Mouse (Mus musculus) thymus, postnatal 10 days (tissue): ENCODE results near the gene Reep6.
A peak's percentile ranks its signal among the peaks of the same experiment; 100 is the strongest.
"Not testable (repeated sequence)": the region's sequence is repeated elsewhere in the genome, so short reads cannot be mapped to it uniquely, and the experiment has no call there.

Source experiments
- DNase-seq, 2 experiments: peaks; one replicate each; pipeline ENCODE4 v3.0.0; 2021; ENCODE audit warnings: low spot score in 2 of 2

Gene Reep6

DNA sequence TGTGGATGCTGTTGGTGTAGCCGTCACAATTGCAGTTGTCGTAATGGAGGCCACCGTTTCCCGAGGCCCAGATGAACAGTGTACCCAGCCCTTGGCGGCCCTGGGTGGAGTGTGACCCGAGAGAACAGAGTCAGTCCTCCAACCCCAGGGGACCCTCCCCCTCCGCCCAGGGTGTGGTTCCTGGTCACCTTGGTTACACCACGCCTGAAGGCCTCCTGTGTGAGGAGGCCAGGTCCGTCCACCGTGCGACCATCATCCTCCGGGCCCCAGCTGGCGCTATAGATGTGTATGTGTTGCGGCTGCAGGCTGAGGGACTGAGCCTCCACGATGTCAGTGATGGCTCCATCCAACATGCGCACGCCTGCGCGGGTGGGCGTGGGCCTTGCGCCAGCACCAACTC lies 4.7 kb upstream of the Reep6 start:
- no peak for DNase-seq

DNA sequence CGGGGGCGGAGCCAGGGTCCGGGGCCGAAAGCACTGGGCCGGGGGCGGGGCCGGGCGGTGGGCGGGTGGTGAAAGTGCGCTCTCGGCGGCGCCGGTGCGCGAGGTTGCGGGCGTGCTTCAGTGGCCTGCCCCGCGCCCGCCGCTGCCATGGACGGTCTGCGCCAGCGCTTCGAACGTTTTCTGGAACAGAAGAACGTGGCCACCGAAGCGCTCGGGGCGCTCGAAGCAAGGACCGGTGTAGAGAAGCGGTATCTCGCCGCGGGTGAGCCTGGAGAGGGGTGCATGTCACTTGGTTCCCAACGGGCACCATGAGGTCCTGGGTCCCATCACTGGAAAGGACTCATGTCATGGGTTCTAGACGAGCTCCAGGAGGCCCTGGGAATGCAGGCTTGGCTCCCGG lies 331 bp downstream of the Reep6 start:
- no peak for DNase-seq

DNA sequence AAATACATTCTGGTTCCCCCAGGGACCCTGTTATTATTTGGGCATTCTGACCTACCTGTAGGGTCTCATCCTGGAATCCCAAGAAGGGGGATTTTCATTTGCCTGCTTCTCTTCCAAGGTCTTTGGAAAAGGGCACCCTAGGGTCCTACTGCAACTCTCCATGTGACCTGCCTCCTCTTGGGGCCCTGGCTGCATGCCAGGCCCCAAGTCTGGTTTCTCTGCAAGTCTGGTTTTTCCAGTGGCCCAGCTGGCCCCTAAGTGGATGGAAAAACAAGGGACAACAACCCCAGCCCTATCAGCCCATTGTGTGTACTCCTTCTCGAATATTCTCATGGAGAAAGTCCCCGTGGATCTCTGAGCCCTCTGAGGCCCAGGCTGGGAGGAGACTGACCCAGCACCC lies 1.1 kb downstream of the Reep6 start:
- no peak for DNase-seq

DNA sequence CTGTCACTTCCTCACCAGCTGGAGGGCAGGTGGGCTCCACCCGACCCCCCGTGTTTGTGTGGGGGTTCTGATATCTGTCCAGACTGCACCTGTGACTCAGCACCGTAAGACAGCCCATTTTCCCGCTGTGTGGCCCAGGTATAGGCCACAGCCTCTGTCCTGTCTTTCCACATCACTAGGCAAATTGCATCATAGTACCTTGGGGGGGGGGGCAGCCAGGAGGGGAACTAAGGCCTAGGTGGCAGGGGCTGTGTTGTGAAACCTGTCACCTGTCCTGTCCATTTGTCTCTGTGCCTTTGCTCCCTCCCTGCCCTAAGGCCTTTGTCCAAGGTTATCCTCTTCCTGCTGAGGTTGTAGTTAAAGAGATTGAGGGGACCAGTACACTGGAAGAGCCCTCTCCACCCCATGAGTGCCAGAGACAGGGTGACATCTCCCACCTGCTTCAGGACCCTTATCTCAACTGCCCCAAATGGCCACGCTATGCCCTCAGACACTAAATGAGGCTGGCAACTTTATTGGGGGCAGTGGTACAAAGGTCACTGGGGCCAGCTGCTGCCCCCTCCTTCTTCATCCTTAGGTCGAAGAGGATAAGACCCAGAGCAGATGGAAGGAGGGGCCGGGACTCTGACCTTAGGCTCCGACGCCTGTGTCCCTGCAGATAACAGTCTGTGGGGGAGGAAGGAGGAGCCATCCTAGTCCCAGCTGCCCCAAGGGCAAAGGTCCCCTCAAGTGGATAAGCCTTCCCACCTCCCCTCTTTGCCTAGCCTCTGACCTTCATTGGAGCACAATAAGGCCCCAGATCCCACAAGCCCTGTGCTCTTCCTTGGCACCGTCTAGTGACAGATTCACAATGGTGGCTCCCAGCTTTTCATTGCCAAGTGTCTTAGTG lies 2.1 kb downstream of the Reep6 start:
- DNase-seq = no peak

DNA sequence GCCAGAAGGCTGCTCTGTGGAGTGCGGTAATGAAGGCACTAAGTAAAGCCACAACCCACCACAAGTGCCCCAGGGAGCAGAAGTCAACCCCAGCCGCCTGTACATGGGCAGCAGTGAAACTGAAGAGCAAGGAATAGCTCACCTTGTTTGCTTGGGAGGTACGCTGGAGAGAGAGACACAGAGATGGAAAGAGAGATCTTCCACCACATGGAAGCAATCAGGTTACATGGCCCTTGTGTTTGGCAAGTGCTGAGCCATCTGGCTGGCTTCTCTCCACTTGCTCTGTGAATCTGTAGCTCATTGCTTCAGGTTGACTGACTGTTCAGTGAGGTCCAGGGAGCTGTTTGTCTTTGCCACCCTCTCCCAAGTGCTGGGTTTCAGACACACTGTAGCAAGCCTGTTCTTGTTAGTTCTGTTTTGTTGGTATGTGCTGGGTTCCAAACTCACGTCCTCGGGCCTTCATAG lies 2.8 kb downstream of the Reep6 start:
- DNase-seq = no peak

DNA sequence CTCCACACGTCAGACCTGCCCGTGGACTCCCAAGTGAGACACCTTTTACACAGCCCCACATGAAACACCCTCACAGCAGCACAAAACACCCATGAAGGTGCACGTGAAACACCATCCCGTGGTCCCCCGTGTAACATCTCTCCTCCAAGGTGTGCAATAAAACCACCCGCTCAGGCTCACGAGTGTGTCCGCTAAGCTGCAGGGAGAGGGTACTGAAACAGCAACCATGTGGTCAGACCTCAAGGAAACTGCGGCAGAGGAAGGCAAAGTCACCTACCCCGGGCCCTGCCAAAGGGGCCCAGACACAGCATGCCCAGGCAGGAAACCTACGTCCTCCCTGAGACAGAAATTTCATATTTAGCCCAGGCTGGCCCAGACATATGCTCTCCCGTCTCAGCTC lies 6.5 kb downstream of the Reep6 start:
- no peak for DNase-seq

DNA sequence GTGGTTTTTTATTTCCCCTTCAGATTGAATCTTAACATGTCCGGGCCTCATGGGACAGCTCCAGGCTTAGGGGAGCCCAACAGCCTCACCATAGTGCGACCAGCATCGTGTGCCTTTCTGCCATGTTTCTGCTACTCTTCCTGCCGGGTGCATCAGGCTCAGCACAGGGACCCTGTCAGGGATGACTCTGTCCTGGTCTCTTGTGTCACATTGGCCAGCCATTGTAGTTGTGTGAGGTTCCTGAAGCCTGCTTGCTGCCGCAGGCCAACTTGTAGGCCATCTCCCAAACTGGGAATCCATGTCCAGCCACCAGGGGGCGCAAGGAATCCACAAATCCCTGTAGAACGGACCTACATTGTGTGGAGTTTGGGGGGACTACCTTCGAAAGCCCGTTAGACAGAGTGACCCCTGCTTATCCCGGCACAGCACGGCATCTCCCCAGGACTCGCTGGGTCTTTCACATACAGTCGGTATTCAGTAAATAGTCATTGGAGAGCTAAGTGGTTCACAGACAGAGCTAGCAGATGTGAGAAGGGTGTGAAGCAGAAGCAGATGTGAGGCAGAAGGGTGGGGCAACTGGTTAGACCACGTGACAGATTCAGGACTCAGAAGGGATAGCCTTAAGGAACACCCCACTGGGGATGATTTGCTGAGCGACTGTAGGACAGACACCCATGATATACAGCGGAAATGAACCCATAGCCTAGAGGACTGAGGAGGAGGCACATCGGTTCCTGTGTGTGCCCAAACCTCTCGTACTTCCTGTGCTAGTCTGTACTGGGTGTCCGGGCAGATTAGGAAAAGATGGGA lies 10.4 kb downstream of the Reep6 start:
- DNase-seq = peak; percentile 59 to 85

DNA sequence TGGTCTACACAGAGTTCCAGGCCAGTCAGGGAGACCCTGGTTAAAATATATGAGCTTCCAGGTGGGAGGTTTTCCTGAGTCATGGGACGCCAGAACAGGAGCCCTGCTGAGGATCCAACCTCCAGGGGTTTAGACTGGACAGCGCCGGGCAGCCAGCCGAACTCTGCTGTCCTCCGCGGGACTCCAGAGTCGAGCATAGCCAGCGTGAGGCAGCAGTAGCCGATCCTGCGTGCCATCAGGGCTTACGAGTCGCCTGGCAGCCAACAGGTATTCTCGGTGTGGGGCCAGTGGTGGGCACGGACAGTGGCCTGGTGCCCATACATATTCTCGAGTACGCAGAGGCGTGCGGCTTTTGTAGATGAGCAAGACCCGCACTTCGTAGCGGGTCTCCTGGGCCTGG lies 11.3 kb downstream of the Reep6 start:
- no peak for DNase-seq

DNA sequence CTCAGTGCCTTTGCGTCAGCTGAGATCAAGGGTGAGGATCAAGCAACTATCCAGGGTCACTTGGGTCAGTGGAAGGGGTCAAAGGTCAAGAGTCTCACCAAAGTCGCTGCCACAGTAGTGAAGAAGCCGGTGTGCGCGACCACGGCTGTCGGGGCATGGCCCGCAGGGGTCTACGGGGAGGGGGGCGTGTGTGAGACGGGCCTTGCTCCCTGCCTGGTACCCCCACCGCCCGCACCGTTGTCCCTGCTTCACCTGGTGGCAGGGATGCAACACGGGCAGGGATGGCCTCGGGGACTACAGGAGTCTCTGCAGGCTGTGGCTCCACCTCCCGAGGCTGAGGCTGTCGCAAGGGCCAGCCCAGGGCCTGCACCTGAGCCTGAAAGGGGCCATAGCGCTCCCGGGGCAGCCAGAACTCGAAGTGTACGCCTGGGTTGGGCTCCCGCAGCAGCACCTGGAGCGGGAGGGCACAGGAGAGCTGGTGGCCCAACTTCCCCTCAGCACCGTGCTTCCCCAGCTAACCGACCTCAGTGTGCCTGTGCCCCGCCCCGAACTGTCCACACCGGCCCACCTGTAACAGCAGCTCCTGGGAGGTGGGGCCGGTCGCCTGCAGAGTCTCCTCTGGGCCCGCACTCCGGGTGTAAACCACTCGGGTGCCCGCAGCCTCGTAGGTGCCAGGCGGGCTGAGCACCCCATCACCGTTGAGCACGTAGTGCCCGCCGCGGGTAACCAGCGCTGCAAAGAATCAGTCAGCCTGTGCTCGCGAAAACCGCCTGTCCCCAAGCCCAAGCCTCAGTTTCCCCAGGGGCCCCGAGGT lies 11.9 kb downstream of the Reep6 start:
- no peak for DNase-seq

DNA sequence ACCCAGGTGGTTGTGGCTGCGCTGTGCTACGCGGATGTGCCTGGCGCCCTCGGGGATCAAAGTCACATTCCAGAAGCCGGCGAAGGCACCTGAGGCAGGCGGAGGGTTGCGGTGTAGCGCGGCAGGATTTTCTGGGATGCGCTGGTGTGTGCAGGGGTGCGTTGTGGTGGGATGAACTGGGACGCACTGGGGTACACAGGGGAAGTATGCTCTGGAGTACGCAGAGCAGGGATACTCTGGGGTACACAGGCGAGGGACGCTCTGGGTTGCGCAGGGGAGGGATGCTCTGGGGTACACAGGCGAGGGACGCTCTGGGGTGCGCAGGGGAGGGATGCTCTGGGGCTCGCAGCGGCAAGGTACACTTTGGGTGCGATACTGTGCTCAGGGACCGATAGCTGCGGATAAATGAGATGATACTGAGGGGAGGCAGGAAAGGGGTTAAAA lies 12.6 kb downstream of the Reep6 start:
- DNase-seq = no peak

DNA sequence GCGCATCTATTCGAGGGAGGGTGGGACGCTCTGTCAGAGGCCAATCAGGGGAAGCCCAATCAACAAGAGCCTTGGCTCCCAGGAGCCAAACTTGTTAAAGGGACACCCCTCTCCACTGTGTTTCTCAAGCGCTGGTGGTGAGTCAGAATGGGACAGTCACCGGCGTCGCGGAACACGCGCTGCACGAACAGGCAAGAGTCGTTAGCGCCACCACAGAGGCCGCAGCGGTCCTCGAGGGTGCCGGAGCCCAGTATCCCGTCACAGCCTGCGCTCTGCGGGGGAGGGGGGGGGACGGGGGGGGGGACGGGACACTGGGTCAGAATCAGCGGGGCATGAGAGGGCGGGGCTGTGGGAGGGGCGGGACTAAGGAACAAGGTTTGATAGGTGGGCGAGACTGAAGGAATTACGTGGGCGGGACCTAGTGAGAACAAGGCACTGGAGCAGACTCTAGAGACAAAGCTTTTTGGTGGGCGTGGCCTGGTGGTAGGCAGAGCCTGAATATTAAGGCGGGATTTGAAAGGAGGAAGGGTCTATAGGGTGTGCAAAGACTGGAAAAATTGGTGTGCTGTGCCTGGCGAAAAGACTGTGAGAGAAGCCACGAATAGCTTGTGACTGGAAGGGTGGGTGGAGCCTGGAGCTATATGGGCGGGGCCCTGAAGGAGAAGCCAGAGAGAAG lies 13.1 kb downstream of the Reep6 start:
- DNase-seq = no peak

DNA sequence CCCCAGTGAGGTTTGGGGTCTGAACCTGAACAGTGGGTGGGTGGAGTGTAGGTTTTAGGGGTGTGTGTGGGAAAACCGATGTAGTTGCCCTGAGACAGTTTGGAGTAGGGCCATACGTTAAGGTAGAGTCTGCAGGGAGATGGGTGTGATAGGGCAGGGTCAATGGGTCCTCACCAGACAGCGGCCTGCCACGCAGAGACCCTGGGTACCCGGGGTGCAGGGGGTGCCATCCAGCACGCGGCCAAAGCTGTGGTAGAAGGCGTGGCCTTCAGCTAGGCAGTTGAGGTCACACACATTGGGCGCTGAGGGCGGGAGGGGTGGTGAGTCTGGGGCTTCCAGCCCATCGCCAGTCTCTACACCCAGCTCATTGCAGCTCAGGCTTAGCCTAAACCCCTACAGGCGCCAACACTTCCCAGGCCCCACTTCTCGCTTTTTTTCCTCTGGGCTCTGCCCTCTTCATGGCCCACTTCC lies 13.7 kb downstream of the Reep6 start:
- no peak for DNase-seq

DNA sequence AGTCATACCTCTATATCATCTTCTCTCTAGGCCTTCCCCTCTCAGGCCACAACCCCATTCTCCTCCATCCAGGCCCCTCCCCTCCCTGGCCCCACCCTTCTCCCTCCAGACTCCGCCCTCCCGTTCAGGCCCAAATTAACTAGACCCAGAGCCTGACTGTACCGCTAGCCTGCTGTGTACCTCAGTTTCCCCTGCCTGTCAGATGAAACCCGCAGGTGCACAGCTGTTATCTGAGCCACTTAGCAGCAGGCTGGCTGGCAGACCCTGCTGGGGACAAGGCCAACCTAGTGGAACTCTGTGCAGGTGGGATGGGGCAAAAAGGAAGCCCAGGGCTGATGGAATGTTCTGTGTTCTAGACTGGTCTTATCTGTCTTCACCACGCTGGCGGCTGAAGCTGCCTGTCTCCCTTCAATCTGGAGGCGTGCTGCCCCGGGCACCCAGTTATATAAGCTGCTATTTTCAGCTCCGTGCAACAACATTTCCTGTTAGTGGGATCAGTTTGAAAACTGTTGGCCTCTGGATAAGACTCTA lies 14.4 kb downstream of the Reep6 start:
- no peak for DNase-seq

DNA sequence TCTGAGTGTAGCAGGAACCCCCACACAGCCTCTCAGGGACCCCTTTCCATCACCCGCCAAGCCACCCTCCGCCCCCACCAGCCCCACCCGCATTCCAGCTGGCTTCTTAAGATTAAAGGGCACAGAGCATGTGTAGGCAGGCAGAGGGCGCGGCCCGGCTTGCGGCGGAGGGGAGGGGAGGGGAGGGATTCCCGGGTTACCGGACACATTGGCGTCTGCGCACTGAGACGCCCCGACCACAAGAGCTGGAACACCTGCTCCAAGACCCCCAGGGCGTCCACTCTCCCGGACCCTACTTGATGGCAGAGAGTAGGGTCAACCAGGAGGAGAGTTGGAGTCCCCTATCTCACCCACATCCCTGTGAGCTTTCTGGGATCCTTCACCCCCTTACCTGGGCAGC lies 15.4 kb downstream of the Reep6 start:
- DNase-seq = no peak

DNA sequence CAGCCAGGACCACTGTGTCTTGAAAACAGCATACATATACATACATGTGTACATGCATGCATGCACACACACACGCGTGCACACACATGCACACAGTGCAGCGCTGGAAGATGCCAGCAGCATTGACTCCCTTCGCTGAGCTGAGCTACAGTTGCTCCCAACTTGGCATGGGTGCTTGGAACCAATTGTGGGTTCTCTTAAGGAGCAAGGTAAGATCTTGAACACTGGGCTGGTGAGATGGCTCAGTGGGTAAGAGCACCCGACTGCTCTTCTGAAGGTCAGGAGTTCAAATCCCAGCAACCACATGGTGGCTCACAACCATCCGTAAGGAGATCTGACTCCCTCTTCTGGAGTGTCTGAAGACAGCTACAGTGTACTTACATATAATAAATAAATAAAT lies 16.2 kb downstream of the Reep6 start:
- not testable (repeated sequence) for DNase-seq

DNA sequence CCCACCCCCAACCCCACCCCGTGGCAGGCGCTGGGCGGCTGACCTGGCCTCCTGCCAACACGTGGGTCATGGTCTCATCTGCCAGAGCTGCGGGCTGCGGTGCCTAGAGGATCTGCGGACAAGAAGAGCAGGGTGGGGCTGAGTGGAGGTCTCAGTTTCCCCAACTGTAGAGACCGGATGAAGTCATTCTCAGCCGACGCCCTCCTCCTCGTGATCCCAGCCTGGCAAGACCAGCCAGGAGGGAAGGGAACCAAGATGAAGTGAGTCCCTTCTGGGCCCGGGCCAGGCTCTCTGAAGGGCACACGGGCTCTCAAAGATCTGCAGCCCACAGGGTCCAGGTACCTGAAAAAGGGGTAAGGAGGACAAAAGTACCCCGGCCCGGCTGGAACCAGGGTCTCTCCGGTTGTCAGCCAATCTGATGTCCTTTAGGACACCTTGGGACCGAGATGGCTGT lies 17.8 kb downstream of the Reep6 start:
- DNase-seq = no peak

DNA sequence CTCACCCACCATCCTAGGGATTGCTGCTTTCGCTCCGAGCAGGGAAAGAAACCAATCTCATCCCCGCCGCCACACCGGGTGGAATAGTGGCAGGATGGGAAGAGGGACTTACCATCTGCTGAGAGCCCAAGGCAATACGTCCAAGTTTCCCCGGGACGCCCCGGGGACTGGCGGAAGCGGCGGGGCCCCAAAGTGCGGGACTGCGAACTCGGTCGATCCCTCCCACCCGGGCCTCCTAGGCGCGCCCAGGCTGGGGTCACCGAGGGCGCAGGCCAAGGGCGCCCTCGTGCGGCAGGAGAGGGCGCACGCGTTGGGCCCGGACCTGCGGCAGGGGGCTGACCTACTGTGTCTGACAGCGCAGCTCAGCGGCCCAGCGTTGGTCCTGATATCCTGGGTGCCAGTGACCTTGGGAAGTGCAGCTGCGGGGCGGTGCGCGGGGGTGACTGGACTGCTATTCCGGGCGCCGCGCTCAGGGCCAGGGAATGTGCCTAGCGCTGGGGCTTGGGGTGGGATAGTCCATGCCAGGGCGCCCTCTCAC lies 18.6 kb downstream of the Reep6 start, which contains the start of gene Adamtsl5:
Gene Adamtsl5, minus strand, starts transcription at position 169 of the 538 bp plus-strand sequence.
- peak; percentile 38 to 75 for DNase-seq

DNA sequence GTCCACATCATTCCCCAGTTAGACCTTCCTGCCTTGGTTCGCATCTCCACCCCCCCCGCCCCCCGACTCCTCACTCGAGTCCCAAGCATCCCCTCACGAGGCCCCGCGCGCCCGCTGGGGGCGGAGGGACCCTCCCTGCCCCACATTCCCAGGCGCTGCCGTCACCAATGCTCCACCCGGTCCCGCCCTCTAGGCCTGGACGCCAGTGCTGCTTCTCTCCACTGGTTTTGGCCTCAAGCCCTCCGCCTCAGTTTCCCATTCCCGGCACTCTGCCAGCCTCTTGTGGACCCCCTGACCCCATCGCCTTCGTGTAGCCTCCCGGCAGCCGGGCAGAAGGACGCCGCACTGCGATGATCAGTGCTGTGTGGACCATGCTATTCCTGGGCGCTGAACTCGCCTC lies 19.2 kb downstream of the Reep6 start:
- DNase-seq = no peak

DNA sequence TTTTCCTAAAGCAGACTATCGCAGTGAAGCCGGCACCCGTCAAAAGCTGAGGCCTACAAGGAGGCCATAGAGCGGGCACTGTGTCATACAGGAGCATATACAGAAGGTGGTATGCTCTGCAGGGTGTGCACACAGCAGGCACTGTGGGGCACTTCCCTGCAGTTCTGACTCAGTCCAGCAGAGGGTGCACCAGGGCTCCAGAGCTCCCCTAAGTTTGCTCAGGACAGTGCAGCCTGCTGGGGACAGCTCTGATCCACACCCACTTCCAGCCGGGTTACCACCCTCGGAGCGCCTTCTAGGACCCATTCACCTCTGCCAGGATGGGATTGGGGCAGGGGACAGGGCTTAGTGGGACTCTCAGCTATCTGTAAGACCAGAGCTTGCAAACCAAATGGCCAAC lies 20.5 kb downstream of the Reep6 start:
- DNase-seq = peak; percentile 68 to 89

DNA sequence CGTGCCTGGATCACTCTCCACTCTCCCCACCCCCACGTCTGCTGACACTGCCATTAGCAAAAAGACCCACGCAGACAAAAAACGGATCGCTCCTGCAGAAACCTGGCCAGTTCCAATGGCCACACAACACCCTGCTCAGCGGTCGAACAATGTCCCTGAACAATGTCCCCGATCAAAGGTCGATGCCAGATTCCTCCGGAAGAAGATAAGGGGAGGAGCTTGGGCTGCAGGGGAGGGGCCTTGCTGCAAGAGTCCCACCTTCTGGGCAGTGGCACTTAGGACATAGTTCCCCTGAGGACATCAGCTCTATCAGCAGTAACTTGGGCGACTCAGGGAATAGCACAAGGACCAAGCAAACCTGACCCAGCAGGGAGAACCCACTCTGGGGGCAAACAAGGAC lies 22.1 kb downstream of the Reep6 start:
- no peak for DNase-seq

DNA sequence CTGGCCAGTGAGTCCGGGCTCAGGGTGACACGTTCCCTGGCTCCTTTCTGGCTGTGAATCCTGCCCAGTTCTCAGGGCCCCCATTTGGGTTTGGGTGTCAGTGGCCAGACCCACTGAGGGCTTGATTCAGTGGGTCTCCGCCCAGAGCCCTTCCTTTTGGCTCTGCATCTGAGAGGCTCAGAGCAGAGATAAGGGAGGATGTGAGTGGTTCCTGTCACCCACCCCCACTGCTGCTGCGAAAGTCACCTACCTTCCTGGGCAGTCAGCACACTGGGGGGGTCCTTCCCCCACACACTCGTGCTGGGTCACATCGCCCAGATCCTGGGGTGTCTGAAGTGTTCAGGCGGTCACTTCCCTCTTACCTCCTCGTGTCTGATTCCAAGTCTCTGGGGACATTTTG lies 23.0 kb downstream of the Reep6 start:
- no peak for DNase-seq
